Mouse (Mus musculus) neural tube, embryonic 14.5 days (tissue): ENCODE results near the gene Pacs1. TPM values are rescaled to one million over a fixed set of nuclear protein-coding genes. Genes with fewer than 3 reads are reported as not detected.

Experiments used
- ATAC-seq: fragments of 200-750 bp; cut with Nextera tagmentation; 2 replicates; pipeline ENCODE4 v1.8.0; 2017; ENCODE audit warnings: low read depth, mild to moderate bottlenecking, moderate TSS enrichment, moderate library complexity
- H3K27ac ChIP-seq: fragments of 300-500 bp; sonication (generic); 2 replicates; pipeline ENCODE4 v1.5.1; 2014; ENCODE audit warnings: low read depth, mild to moderate bottlenecking, control low read depth, low read length, moderate library complexity, mixed read lengths
- H3K27me3 ChIP-seq: fragments of 300-500 bp; sonication (generic); 2 replicates; pipeline ENCODE4 v1.6.1; 2014; ENCODE audit warnings: low read length; ENCODE audit not compliant: control insufficient read depth, insufficient read depth
- H3K36me3 ChIP-seq: fragments of 300-500 bp; sonication (generic); 2 replicates; pipeline ENCODE4 v1.6.1; 2014; ENCODE audit warnings: low read length, mixed read lengths; ENCODE audit not compliant: control insufficient read depth, insufficient read depth
- H3K4me1 ChIP-seq: fragments of 300-500 bp; sonication (generic); 2 replicates; pipeline ENCODE4 v1.6.1; 2014; ENCODE audit warnings: low read length; ENCODE audit not compliant: control insufficient read depth, insufficient read depth
- H3K4me2 ChIP-seq: fragments of 300-500 bp; sonication (generic); 2 replicates; pipeline ENCODE4 v1.6.1; 2014; ENCODE audit warnings: mild to moderate bottlenecking, low read depth, low read length, control low read depth
- H3K4me3 ChIP-seq: fragments of 300-500 bp; sonication (generic); 2 replicates; pipeline ENCODE4 v1.5.1; 2014; ENCODE audit warnings: low read depth, low read length, control low read depth, mixed read lengths
- H3K9ac ChIP-seq: fragments of 300-500 bp; sonication (generic); replicated peaks from 2 replicates; pipeline ENCODE4 v1.6.1; 2014; ENCODE audit warnings: low read depth, mild to moderate bottlenecking, control low read depth, low read length, mixed read lengths
- H3K9me3 ChIP-seq: fragments of 300-500 bp; sonication (generic); 2 replicates; pipeline ENCODE4 v1.6.1; 2016; ENCODE audit warnings: low read length; ENCODE audit not compliant: control insufficient read depth
- WGBS: fragments of 180-500 bp; shearing (Covaris S2); extraction: QIAGEN DNeasy Blood & Tissue Kit; methylation state at CpG from one replicate; pipeline ENCODE4 v1.1.7; 2014; 5-methylcytosine and 5-hydroxymethylcytosine counted together
- polyA plus RNA-seq: library from polyadenylated mRNA; unstranded; fragments of >200 nt; fragmentation: Nextera tagmentation; extraction: Ambion mirVana; gene quantifications from 2 replicates; pipeline ENCODE4 v1.2.1, GENCODE M21; 2014

Pacs1 gene
- polyA plus RNA-seq, 1 experiment from 2014 or later: 56.9 TPM

GRCm38 (mm10) chr19:5296630-5297029 is 23.7 kb upstream of the Pacs1 start:
- H3K27ac ChIP-seq: no peak overlapping the region
- no peak overlapping the region for H3K4me3 ChIP-seq
- no peaks in the 10 kb centered on the region for H3K9me3 ChIP-seq
- no peaks in the 10 kb centered on the region for H3K27me3 ChIP-seq
- H3K4me1 ChIP-seq: peaks cover 28% of the 10 kb centered on the region
- H3K36me3 ChIP-seq: peaks cover 13% of the 10 kb centered on the region
- WGBS: 76% methylated on average over 5 of the region's 5 CpGs
- no peak for ATAC-seq
- H3K4me2 ChIP-seq: no peak overlapping the region
- H3K9ac ChIP-seq: no peak overlapping the region

- Histone ChIP-seq H3K9me3 (no peaks in the 10 kb centered on the region), H3K4me3 (peak overlapping the region; percentile 91), H3K27me3 (no peaks in the 10 kb centered on the region), H3K9ac (peak overlapping the region; percentile 68), H3K4me1 (peaks cover 28% of the 10 kb centered on the region), H3K27ac (peak overlapping the region; percentile 85), H3K36me3 (peaks cover 20% of the 10 kb centered on the region), H3K4me2 (peak overlapping the region; percentile 73)
- 6% methylated on average over 13 of the region's 13 CpGs for WGBS
- ATAC-seq: peak; percentile 41
These were observed 22.8 kb upstream of the Pacs1 start for GRCm38 (mm10) chr19:5295736-5296075.

GRCm38 (mm10) chr19:5294972-5295735 is 22.2 kb upstream of the Pacs1 start, which contains the start of gene Sf3b2:
TSS of gene Sf3b2 (minus strand) at chr19:5295455.
- under 1% methylated on average over 46 of the region's 46 CpGs for WGBS
- H3K4me3 ChIP-seq: peak within 1 kb of the TSS; percentile 91
- H3K9ac ChIP-seq: peak within 1 kb of the TSS; percentile 70
- H3K27me3 ChIP-seq: no peaks in the 10 kb centered on the region
- H3K9me3 ChIP-seq: no peaks in the 10 kb centered on the region
- H3K36me3 ChIP-seq: peaks cover 26% of the 10 kb centered on the region
- H3K4me1 ChIP-seq: peaks cover 28% of the 10 kb centered on the region
- H3K27ac ChIP-seq: peak within 1 kb of the TSS; percentile 85
- H3K4me2 ChIP-seq: peak within 1 kb of the TSS; percentile 73
- ATAC-seq: peak; percentile 96

GRCm38 (mm10) chr19:5278381-5278780 is 5.5 kb upstream of the Pacs1 start:
- peaks cover 39% of the 10 kb centered on the region for H3K36me3 ChIP-seq
- no peaks in the 10 kb centered on the region for H3K4me1 ChIP-seq
- no peak overlapping the region for H3K27ac ChIP-seq
- H3K4me2 ChIP-seq: no peak overlapping the region
- no peak for ATAC-seq
- H3K9ac ChIP-seq: no peak overlapping the region
- no peaks in the 10 kb centered on the region for H3K9me3 ChIP-seq
- no peak overlapping the region for H3K4me3 ChIP-seq
- WGBS: 80% methylated on average over 8 of the region's 8 CpGs
- no peaks in the 10 kb centered on the region for H3K27me3 ChIP-seq

GRCm38 (mm10) chr19:5277140-5277539 is 4.2 kb upstream of the Pacs1 start:
- no peak overlapping the region for H3K4me2 ChIP-seq
- no peak overlapping the region for H3K9ac ChIP-seq
- H3K9me3 ChIP-seq: no peaks in the 10 kb centered on the region
- H3K27me3 ChIP-seq: no peaks in the 10 kb centered on the region
- ATAC-seq: no peak
- peaks cover 31% of the 10 kb centered on the region for H3K36me3 ChIP-seq
- 78% methylated on average over 3 of the region's 3 CpGs for WGBS
- H3K4me3 ChIP-seq: no peak overlapping the region
- no peak overlapping the region for H3K27ac ChIP-seq
- H3K4me1 ChIP-seq: peaks cover under 1% of the 10 kb centered on the region; the same call in 1 of the 2 replicates

GRCm38 (mm10) chr19:5276531-5276930 is 3.6 kb upstream of the Pacs1 start:
- H3K4me3 ChIP-seq: no peak overlapping the region
- ATAC-seq: no peak
- H3K9ac ChIP-seq: no peak overlapping the region
- no peak overlapping the region for H3K27ac ChIP-seq
- H3K4me1 ChIP-seq: peaks cover 6% of the 10 kb centered on the region; the same call in 1 of the 2 replicates
- no peaks in the 10 kb centered on the region for H3K27me3 ChIP-seq
- H3K36me3 ChIP-seq: peaks cover 29% of the 10 kb centered on the region
- WGBS: 89% methylated on average over 2 of the region's 2 CpGs
- no peak overlapping the region for H3K4me2 ChIP-seq
- no peaks in the 10 kb centered on the region for H3K9me3 ChIP-seq

- H3K9me3 ChIP-seq: no peaks in the 10 kb centered on the region
- no peak overlapping the region for H3K9ac ChIP-seq
- H3K27me3 ChIP-seq: no peaks in the 10 kb centered on the region
- H3K36me3 ChIP-seq: peaks cover 29% of the 10 kb centered on the region
- H3K4me1 ChIP-seq: peaks cover 13% of the 10 kb centered on the region; the same call in 1 of the 2 replicates
- H3K4me3 ChIP-seq: no peak overlapping the region
- no peak for ATAC-seq
- WGBS: 98% methylated on average over 5 of the region's 5 CpGs
- H3K27ac ChIP-seq: no peak overlapping the region
- H3K4me2 ChIP-seq: no peak overlapping the region
These were observed 2.8 kb upstream of the Pacs1 start for GRCm38 (mm10) chr19:5275736-5276135.

GRCm38 (mm10) chr19:5274641-5275040 is 1.7 kb upstream of the Pacs1 start:
- H3K9ac ChIP-seq: no peak overlapping the region
- no peak for ATAC-seq
- no peak overlapping the region for H3K27ac ChIP-seq
- H3K4me2 ChIP-seq: no peak overlapping the region
- 92% methylated on average over 13 of the region's 13 CpGs for WGBS
- H3K36me3 ChIP-seq: peaks cover 24% of the 10 kb centered on the region
- H3K4me1 ChIP-seq: peaks cover 13% of the 10 kb centered on the region; the same call in 1 of the 2 replicates
- no peaks in the 10 kb centered on the region for H3K27me3 ChIP-seq
- no peaks in the 10 kb centered on the region for H3K9me3 ChIP-seq
- H3K4me3 ChIP-seq: no peak overlapping the region

GRCm38 (mm10) chr19:5273916-5274315 is 997 bp upstream of the Pacs1 start:
- no peak overlapping the region for H3K9ac ChIP-seq
- H3K36me3 ChIP-seq: peaks cover 23% of the 10 kb centered on the region
- H3K27me3 ChIP-seq: no peaks in the 10 kb centered on the region
- no peaks in the 10 kb centered on the region for H3K9me3 ChIP-seq
- peak overlapping the region; percentile 87 for H3K27ac ChIP-seq
- peak overlapping the region; percentile 94; the same call in 1 of the 2 replicates for H3K4me2 ChIP-seq
- H3K4me3 ChIP-seq: no peak overlapping the region
- peaks cover 13% of the 10 kb centered on the region; the same call in 1 of the 2 replicates for H3K4me1 ChIP-seq
- WGBS: 78% methylated on average over 4 of the region's 4 CpGs
- ATAC-seq: no peak
